Mouse (Mus musculus): ENCODE data around the gene Lgsn. TPM values are rescaled to one million over a fixed set of nuclear protein-coding genes. Genes with fewer than 3 reads are reported as not detected.

The Lgsn gene
- polyA plus RNA-seq, 1 experiment from 2014 or later, result not detected

Other genes with a start within 250 kb of the Lgsn start
- gene AC153137.1, start 198.4 kb upstream of the Lgsn start, polyA plus RNA-seq (2014; fragmentation: Nextera tagmentation; extraction: Ambion mirVana), result not detected in 2 replicates
- not detected in 2 replicates for gene 4931428L18Rik, start 46.3 kb downstream of the Lgsn start, polyA plus RNA-seq (2014; fragmentation: Nextera tagmentation; extraction: Ambion mirVana)
- not detected in 2 replicates for gene Pih1d3, start 46.4 kb downstream of the Lgsn start, polyA plus RNA-seq (2014; fragmentation: Nextera tagmentation; extraction: Ambion mirVana)